Comparison of ENCODE assay signal across 7 mouse cellular contexts in the genomic region with DNA sequence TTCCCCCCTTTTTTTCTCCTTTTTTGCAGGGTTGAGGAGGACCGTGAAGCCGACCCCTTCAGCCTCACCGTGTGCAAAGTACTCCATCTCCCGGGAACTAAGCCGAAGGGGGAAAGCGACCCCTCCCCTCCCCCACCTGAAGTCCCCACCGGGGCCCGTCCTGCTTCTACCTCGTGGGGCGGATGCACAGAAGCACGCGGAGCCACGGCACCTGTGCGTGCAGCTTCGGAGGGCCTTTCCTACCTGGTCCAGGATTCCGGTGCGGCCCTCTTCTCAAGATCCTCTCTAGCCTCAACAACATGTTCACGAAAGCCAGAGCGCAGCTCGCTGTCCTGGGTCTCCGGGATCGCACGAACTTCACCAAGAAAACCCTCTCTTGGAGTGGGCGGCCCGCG. TPM values are rescaled to one million over a fixed set of nuclear protein-coding genes. Genes with fewer than 3 reads are reported as not detected.
A peak's percentile ranks its signal among the peaks of the same experiment; 100 is the strongest.
DNase-seq lines count a peak whose midpoint lies in the region; ATAC-seq and TF ChIP-seq lines count a peak whose summit lies in the region.

No protein-coding gene starts in this region.

- peak overlapping the region; percentile 98 for H3K4me2 ChIP-seq in lung, embryonic 15.5 days
- peak overlapping the region; percentile 96 for H3K4me2 ChIP-seq in forebrain, embryonic 11.5 days (ENCODE audit: low read depth, low read length, severe bottlenecking)
- H3K4me2 ChIP-seq in limb, embryonic 11.5 days (ENCODE audit: low read depth, severe bottlenecking), result peak overlapping the region; percentile 98

- TF ChIP-seq CTCF in small intestine, adult 2 months (IDR thresholded peaks at IDR 0.05; ENCODE audit: extremely low read depth, insufficient read length, insufficient replicate concordance, low read depth, low read length), result no peak

- H3K9me3 ChIP-seq in lung, embryonic 15.5 days, result no peaks in the 10 kb centered on the region
- no peaks in the 10 kb centered on the region for H3K9me3 ChIP-seq in forebrain, embryonic 11.5 days (ENCODE audit: control insufficient read depth, low read length)
- H3K9me3 ChIP-seq in limb, embryonic 11.5 days (ENCODE audit: control insufficient read depth, low read length), result no peaks in the 10 kb centered on the region

- peak overlapping the region; percentile 60 for H3K4me3 ChIP-seq in lung, embryonic 15.5 days
- peak overlapping the region; percentile 49 for H3K4me3 ChIP-seq in forebrain, embryonic 11.5 days (ENCODE audit: low read depth, low read length)
- peak overlapping the region; percentile 52 for H3K4me3 ChIP-seq in limb, embryonic 11.5 days (ENCODE audit: low read depth, low read length)
- peak overlapping the region; percentile 91 for H3K4me3 ChIP-seq in small intestine, adult 2 months (ENCODE audit: low read depth, low read length)

- no peaks in the 10 kb centered on the region for H3K36me3 ChIP-seq in lung, embryonic 15.5 days
- H3K36me3 ChIP-seq in forebrain, embryonic 11.5 days (ENCODE audit: control insufficient read depth, insufficient read depth, low read length), result no peaks in the 10 kb centered on the region
- H3K36me3 ChIP-seq in limb, embryonic 11.5 days (ENCODE audit: control insufficient read depth, insufficient read depth, low read length), result no peaks in the 10 kb centered on the region
- no peaks in the 10 kb centered on the region for H3K36me3 ChIP-seq in small intestine, adult 2 months (ENCODE audit: control insufficient read depth, insufficient read depth, low read length)

- H3K9ac ChIP-seq in lung, embryonic 15.5 days, result peak overlapping the region; percentile 39
- no peak overlapping the region for H3K9ac ChIP-seq in forebrain, embryonic 11.5 days (ENCODE audit: low read length)
- no peak overlapping the region for H3K9ac ChIP-seq in limb, embryonic 11.5 days (ENCODE audit: low read length)

- peaks cover 10% of the 10 kb centered on the region for H3K4me1 ChIP-seq in lung, embryonic 15.5 days
- H3K4me1 ChIP-seq in forebrain, embryonic 11.5 days (replicated peaks; ENCODE audit: control insufficient read depth, insufficient read depth, low read length), result peaks cover 8% of the 10 kb centered on the region; the same call in 1 of the 2 replicates
- peaks cover 6% of the 10 kb centered on the region; the same call in 1 of the 2 replicates for H3K4me1 ChIP-seq in limb, embryonic 11.5 days (ENCODE audit: control insufficient read depth, insufficient read depth, low read length)
- H3K4me1 ChIP-seq in small intestine, adult 2 months (ENCODE audit: control insufficient read depth, insufficient read depth, insufficient read length, low read length), result peaks cover 4% of the 10 kb centered on the region; the same call in 1 of the 2 replicates

- H3K27me3 ChIP-seq in lung, embryonic 15.5 days, result peaks cover 89% of the 10 kb centered on the region
- H3K27me3 ChIP-seq in forebrain, embryonic 11.5 days (ENCODE audit: control insufficient read depth, insufficient read depth, low read length), result peaks cover 87% of the 10 kb centered on the region
- peaks cover 79% of the 10 kb centered on the region for H3K27me3 ChIP-seq in limb, embryonic 11.5 days (ENCODE audit: control insufficient read depth, insufficient read depth, low read length)
- H3K27me3 ChIP-seq in small intestine, adult 2 months (ENCODE audit: control insufficient read depth, insufficient read depth, low read length), result peaks cover 60% of the 10 kb centered on the region

- no peak for ATAC-seq in lung, embryonic 15.5 days (ENCODE audit: borderline replicate concordance, extremely low read depth, low FRiP score, low TSS enrichment)
- ATAC-seq in forebrain, embryonic 11.5 days (replicated peaks; ENCODE audit: low FRiP score), result no peak
- ATAC-seq in limb, embryonic 11.5 days (ENCODE audit: insufficient number of reproducible peaks, low FRiP score, low TSS enrichment, low read depth), result no peak

- DNase-seq in lung, postnatal 25 days (ENCODE audit: low spot score), result no peak
- no peak for DNase-seq in forebrain, embryonic 11.5 days (ENCODE audit: low spot score)
- DNase-seq in limb, embryonic 11.5 days (ENCODE audit: low spot score), result no peak
- DNase-seq in embryo, embryonic 10.5 days (ENCODE audit: low spot score), result no peak
- DNase-seq in adrenal gland, postnatal 4 days (ENCODE audit: low spot score in 2 of 2), result no peak

- WGBS in lung, embryonic 15.5 days, result under 1% methylated on average over 26 of the region's 26 CpGs
- WGBS in forebrain, embryonic 11.5 days, result under 1% methylated on average over 26 of the region's 26 CpGs
- 0% methylated on average over 26 of the region's 26 CpGs for WGBS in limb, embryonic 11.5 days
- WGBS in small intestine, adult 2 months, result 5% methylated on average over 26 of the region's 26 CpGs

- TF ChIP-seq POLR2A in small intestine, adult 2 months (IDR thresholded peaks at IDR 0.05; ENCODE audit: low read depth, low read length), result no peak

- H3K27ac ChIP-seq in lung, embryonic 15.5 days, result no peak overlapping the region
- no peak overlapping the region for H3K27ac ChIP-seq in forebrain, embryonic 11.5 days (ENCODE audit: low read depth, low read length)
- H3K27ac ChIP-seq in limb, embryonic 11.5 days (replicated peaks; ENCODE audit: low read depth, low read length), result no peak overlapping the region
- H3K27ac ChIP-seq in small intestine, adult 2 months (ENCODE audit: insufficient read depth, low read depth, low read length), result no peak overlapping the region

RNA-seq across cellular contexts. Expression of a gene that starts 0.4 kb away (rescaled TPM):
- polyA plus RNA-seq in lung, embryonic 15.5 days (2015; fragmentation: Nextera tagmentation; extraction: Ambion mirVana), result not detected in 2 replicates
- not detected in 2 replicates for polyA plus RNA-seq in forebrain, embryonic 11.5 days (2014; fragmentation: Nextera tagmentation; extraction: Ambion mirVana)
- polyA plus RNA-seq in limb, embryonic 11.5 days (2014; fragmentation: Nextera tagmentation; extraction: Ambion mirVana), result not detected in 2 replicates
- 0.39 and 0.93 TPM in 2 replicates for polyA plus RNA-seq in small intestine, adult 2 months (2012; rRNA removed)
- 1 to 10 TPM in 1 of 2 experiments, under 1 TPM in 1; 0.67 to 1.2 TPM for total RNA-seq in adrenal gland, postnatal 4 days (2021)

RNA-seq across cellular contexts. Expression of a gene that starts 16.8 kb away (rescaled TPM):
- polyA plus RNA-seq in lung, embryonic 15.5 days (2015; fragmentation: Nextera tagmentation; extraction: Ambion mirVana), result 3.8 and 4.1 TPM in 2 replicates
- polyA plus RNA-seq in forebrain, embryonic 11.5 days (2014; fragmentation: Nextera tagmentation; extraction: Ambion mirVana), result 0.19 and 0.31 TPM in 2 replicates
- polyA plus RNA-seq in limb, embryonic 11.5 days (2014; fragmentation: Nextera tagmentation; extraction: Ambion mirVana), result 0.65 and 1.2 TPM in 2 replicates
- 136 and 280 TPM in 2 replicates for polyA plus RNA-seq in small intestine, adult 2 months (2012; rRNA removed)
- total RNA-seq in adrenal gland, postnatal 4 days (2021), result 1 to 10 TPM in 1 of 2 experiments, under 1 TPM in 1; 0.82 to 1.5 TPM

Comparison
In these comparisons a context has a peak if more than half of its experiments do, and no peak if none do; other contexts are left out.
1. RNA of a gene that starts 16.8 kb away (polyA plus RNA-seq): 136 to 280 TPM in small intestine, adult 2 months; 3.8 to 4.1 TPM in lung, embryonic 15.5 days, 0.65 to 1.2 TPM in limb, embryonic 11.5 days and 0.19 to 0.31 TPM in forebrain, embryonic 11.5 days; every median in the first group is over 10 times any median in the second.
2. Peak in every context shown above with its lines, with median percentiles within 50 percentile points of each other: H3K4me2 ChIP-seq and H3K4me3 ChIP-seq.